Mouse (Mus musculus): ENCODE results near the gene Apaf1. TPM values are rescaled to one million over a fixed set of nuclear protein-coding genes. Genes with fewer than 3 reads are reported as not detected.
A peak's percentile ranks its signal among the peaks of the same experiment; 100 is the strongest.

Gene Apaf1
- total and polyA plus RNA-seq, 3 experiments: 12.8 to 14.3 TPM; not detected in 1

DNA sequence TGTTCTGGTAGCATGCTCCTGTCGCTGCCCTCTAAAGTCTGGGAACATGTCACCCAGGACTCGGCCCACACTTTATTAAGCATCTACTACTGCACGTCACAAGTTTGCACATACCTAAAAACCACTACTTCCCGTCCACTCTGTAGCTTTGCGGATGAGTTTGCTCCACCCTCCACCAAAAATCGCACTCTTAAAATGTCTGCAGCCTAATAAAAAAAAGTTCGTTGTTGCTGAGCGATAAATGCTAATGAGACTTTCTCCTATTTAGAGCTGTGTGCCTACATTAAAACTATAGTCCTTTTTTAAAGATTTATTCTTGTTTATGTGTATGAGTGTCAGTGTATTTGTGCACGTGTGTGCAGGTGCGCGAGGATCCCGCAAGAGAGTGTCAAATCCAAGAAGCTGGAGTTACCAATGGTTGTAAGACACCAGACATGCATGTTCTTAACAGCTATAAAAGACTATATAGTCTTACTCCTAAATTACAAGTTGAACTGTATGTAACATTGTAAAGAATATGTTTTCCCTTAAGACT lies 890 bp upstream of the Apaf1 start:
- peak; percentile 78 for DNase-seq (ENCODE audit: low read depth, low spot score)
- no peak for TF ChIP-seq HCFC1 (IDR thresholded peaks at IDR 0.05; ENCODE audit: low read depth, low read length)
- TF ChIP-seq MYC (IDR thresholded peaks at IDR 0.05; ENCODE audit: low read depth, low read length): 0 out of 2 replicates have a peak, but pooled peaks have one; percentile 45
- peak; percentile 38 for TF ChIP-seq SIN3A (IDR thresholded peaks at IDR 0.05; ENCODE audit: low read length)
- TF ChIP-seq GABPA (IDR thresholded peaks at IDR 0.05; ENCODE audit: low read depth, low read length): no peak
- no peak for TF ChIP-seq POLR2A (IDR thresholded peaks at IDR 0.05; ENCODE audit: control insufficient read depth in 1 of 2, insufficient read depth in 1 of 2, low read depth in 1 of 2, low read length in 2 of 2, poor library complexity in 1 of 2)
- no peak for TF ChIP-seq CTCF (IDR thresholded peaks at IDR 0.05 in 2 of 3, conservative IDR thresholded peaks at IDR 0.05 in 1 of 3; ENCODE audit: control insufficient read depth in 1 of 3, insufficient read depth in 1 of 3, low read depth in 2 of 3, low read length in 3 of 3, poor library complexity in 1 of 3, severe bottlenecking in 1 of 3)
- peak; percentile 69 for TF ChIP-seq MAX (IDR thresholded peaks at IDR 0.05; ENCODE audit: low read length)
- peak; percentile 27; the same call in 1 of the 2 replicates for TF ChIP-seq TBP (IDR thresholded peaks at IDR 0.05; ENCODE audit: low read depth, low read length)
- peak; percentile 80 for TF ChIP-seq MXI1 (IDR thresholded peaks at IDR 0.05; ENCODE audit: low read depth, low read length)
- no peak for TF ChIP-seq MAZ (IDR thresholded peaks at IDR 0.05; ENCODE audit: low read depth, low read length)
- peak; percentile 74 for TF ChIP-seq ZNF384 (IDR thresholded peaks at IDR 0.05; ENCODE audit: low read depth, low read length)
- H3K36me3 ChIP-seq (ENCODE audit: control insufficient read depth in 1 of 2, insufficient read depth in 2 of 2, low read length in 2 of 2): peaks cover 1 to 3% of the 10 kb centered on the region in 2 experiments; a peak in 2 of 4 replicates
- H3K9ac ChIP-seq (ENCODE audit: control insufficient read depth, low read depth, low read length, poor library complexity, severe bottlenecking): peak overlapping the region; percentile 70
- peaks cover 4% of the 10 kb centered on the region for H3K79me2 ChIP-seq (ENCODE audit: control insufficient read depth, insufficient read depth, low read length, poor library complexity)
- H3K9me3 ChIP-seq (replicated peaks; ENCODE audit: insufficient read depth, low read length): no peaks in the 10 kb centered on the region
- no peaks in the 10 kb centered on the region for H3K27me3 ChIP-seq (ENCODE audit: control insufficient read depth in 1 of 2, insufficient read depth in 2 of 2, low read length in 2 of 2)
- H3K4me3 ChIP-seq (ENCODE audit: control insufficient read depth in 1 of 2, insufficient read depth in 1 of 2, low read depth in 2 of 2, low read length in 2 of 2): peak overlapping the region; percentile 63 to 89
- H3K4me1 ChIP-seq (ENCODE audit: control insufficient read depth in 1 of 2, insufficient read depth in 2 of 2, low read length in 2 of 2): peaks cover 3 to 4% of the 10 kb centered on the region in 2 experiments; a peak in 1 of 4 replicates
- H3K27ac ChIP-seq (ENCODE audit: control insufficient read depth, low read depth, low read length): no peak overlapping the region

- DNase-seq (ENCODE audit: low read depth, low spot score): peak; percentile 84
- peak overlapping the region; percentile 77 to 99 for H3K4me3 ChIP-seq (ENCODE audit: control insufficient read depth in 1 of 2, insufficient read depth in 1 of 2, low read depth in 2 of 2, low read length in 2 of 2)
- H3K9me3 ChIP-seq (replicated peaks; ENCODE audit: insufficient read depth, low read length): no peaks in the 10 kb centered on the region
- H3K9ac ChIP-seq (ENCODE audit: control insufficient read depth, low read depth, low read length, poor library complexity, severe bottlenecking): peak overlapping the region; percentile 78
- peaks cover 4% of the 10 kb centered on the region for H3K79me2 ChIP-seq (ENCODE audit: control insufficient read depth, insufficient read depth, low read length, poor library complexity)
- H3K27me3 ChIP-seq (ENCODE audit: control insufficient read depth in 1 of 2, insufficient read depth in 2 of 2, low read length in 2 of 2): no peaks in the 10 kb centered on the region
- peak overlapping the region; percentile 74 for H3K27ac ChIP-seq (ENCODE audit: control insufficient read depth, low read depth, low read length)
- H3K4me1 ChIP-seq (ENCODE audit: control insufficient read depth in 1 of 2, insufficient read depth in 2 of 2, low read length in 2 of 2): peaks cover 3 to 4% of the 10 kb centered on the region in 2 experiments; a peak in 1 of 4 replicates
- peaks cover 1 to 3% of the 10 kb centered on the region in 2 experiments; a peak in 3 of 4 replicates for H3K36me3 ChIP-seq (ENCODE audit: control insufficient read depth in 1 of 2, insufficient read depth in 2 of 2, low read length in 2 of 2)
- TF ChIP-seq EP300 (IDR thresholded peaks at IDR 0.05; ENCODE audit: low read depth in 1 of 2, low read length in 2 of 2): peak; percentile 18 to 37; a peak in 1 of 4 replicates
- TF ChIP-seq ZC3H11A (IDR thresholded peaks at IDR 0.05; ENCODE audit: low read depth, low read length): no peak
- TF ChIP-seq SIN3A (IDR thresholded peaks at IDR 0.05; ENCODE audit: low read length): peak; percentile 53
- TF ChIP-seq CTCF (IDR thresholded peaks at IDR 0.05 in 2 of 3, conservative IDR thresholded peaks at IDR 0.05 in 1 of 3; ENCODE audit: control insufficient read depth in 1 of 3, insufficient read depth in 1 of 3, low read depth in 2 of 3, low read length in 3 of 3, poor library complexity in 1 of 3, severe bottlenecking in 1 of 3): no peak
- TF ChIP-seq HCFC1 (IDR thresholded peaks at IDR 0.05; ENCODE audit: low read depth, low read length): 0 out of 2 replicates have a peak, but pooled peaks have one; percentile 52
- no peak for TF ChIP-seq CHD1 (IDR thresholded peaks at IDR 0.05; ENCODE audit: low read depth, low read length)
- TF ChIP-seq MAX (IDR thresholded peaks at IDR 0.05; ENCODE audit: low read length): no peak
- TF ChIP-seq SMC3 (IDR thresholded peaks at IDR 0.05; ENCODE audit: low read depth, low read length): no peak
- no peak for TF ChIP-seq CHD2 (IDR thresholded peaks at IDR 0.05; ENCODE audit: low read length)
- TF ChIP-seq BHLHE40 (IDR thresholded peaks at IDR 0.05; ENCODE audit: borderline replicate concordance, low read depth, low read length): no peak
- TF ChIP-seq RAD21 (IDR thresholded peaks at IDR 0.05; ENCODE audit: low read depth, low read length): no peak; the same call in 1 of the 2 replicates
- no peak for TF ChIP-seq NRF1 (IDR thresholded peaks at IDR 0.05; ENCODE audit: insufficient read depth, low read depth, low read length, poor library complexity, severe bottlenecking)
- TF ChIP-seq ELF1 (IDR thresholded peaks at IDR 0.05; ENCODE audit: low read depth, low read length): peak; percentile 78
- TF ChIP-seq GATA1 (IDR thresholded peaks at IDR 0.05; ENCODE audit: low read depth, low read length): peak; percentile 36; the same call in 1 of the 2 replicates
- TF ChIP-seq NELFE (IDR thresholded peaks at IDR 0.05; ENCODE audit: low read depth, low read length): no peak
- TF ChIP-seq KAT2A (conservative IDR thresholded peaks at IDR 0.05; ENCODE audit: low read depth, low read length): no peak; the same call in 1 of the 2 replicates
- TF ChIP-seq TCF12 (IDR thresholded peaks at IDR 0.05; ENCODE audit: low read depth, low read length): no peak; the same call in 1 of the 2 replicates
- TF ChIP-seq MYC (IDR thresholded peaks at IDR 0.05; ENCODE audit: low read depth, low read length): 0 out of 2 replicates have a peak, but pooled peaks have one; percentile 46
- 0 out of 2 replicates have a peak, but pooled peaks have one; percentile 49 for TF ChIP-seq UBTF (IDR thresholded peaks at IDR 0.05; ENCODE audit: borderline replicate concordance, insufficient read depth, low read depth, low read length)
- no peak for TF ChIP-seq RCOR1 (IDR thresholded peaks at IDR 0.05; ENCODE audit: low read depth, low read length)
- peak; percentile 43; the same call in 1 of the 2 replicates for TF ChIP-seq ZMIZ1 (IDR thresholded peaks at IDR 0.05; ENCODE audit: low read depth, low read length)
- no peak for TF ChIP-seq GABPA (IDR thresholded peaks at IDR 0.05; ENCODE audit: low read depth, low read length)
- TF ChIP-seq TBP (IDR thresholded peaks at IDR 0.05; ENCODE audit: low read depth, low read length): peak; percentile 75
- TF ChIP-seq MAFK (IDR thresholded peaks at IDR 0.05; ENCODE audit: borderline replicate concordance, low read depth, low read length): no peak
Observed at GRCm38 (mm10) chr10:91081959-91082507, 537 bp downstream of the Apaf1 start.

Measured in MEL (cell line).